Mouse (Mus musculus) urinary bladder, postnatal 25 days (tissue): ENCODE measurements at regions not wholly inside any gene's neighbourhood (a gene's known extent, or its start where the extent isn't known, plus 50 kb on each side); places are given as distances from the start of the nearest gene placed in this dataset.

Source experiments
- DNase-seq: peaks from one replicate; pipeline ENCODE4 v3.0.0; 2022; ENCODE audit warnings: low spot score

DNA sequence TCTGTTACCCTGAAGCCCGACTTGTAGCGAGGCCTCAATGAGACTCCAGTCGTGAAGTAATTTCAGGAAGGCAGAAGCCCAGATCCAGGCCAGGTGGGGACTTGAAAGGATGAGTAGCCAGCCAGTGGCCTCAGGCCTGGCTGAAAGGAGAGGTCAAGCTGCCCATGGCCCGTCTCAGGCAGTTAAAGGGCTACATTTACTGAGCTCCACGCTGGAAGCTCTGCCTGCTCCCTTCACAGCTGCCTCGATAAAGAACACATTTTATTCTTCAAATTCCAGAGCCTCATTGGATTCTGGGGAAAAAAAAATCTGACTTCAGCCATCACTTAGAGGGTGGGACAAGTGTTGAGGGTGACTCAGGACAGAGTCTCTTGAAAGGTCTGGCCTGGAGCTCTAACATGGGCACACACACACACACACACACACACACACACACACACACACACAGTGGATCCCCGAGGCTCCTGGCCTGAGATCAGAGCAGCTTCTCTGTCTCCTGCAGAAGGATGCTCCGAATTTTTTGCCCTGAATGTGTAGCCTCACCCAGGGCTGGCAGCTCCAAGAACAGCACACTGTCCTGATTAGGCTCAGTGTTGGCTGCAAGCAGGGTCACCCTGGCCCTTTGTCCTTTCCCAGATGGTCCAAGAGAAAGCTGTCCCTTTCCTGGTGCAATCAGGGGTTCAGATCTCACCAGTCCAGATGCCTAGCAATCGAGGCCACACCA, 53.0 kb downstream of the Gadd45g start:
- DNase-seq, result no peak

GRCm38 (mm10) chr13:51900043-51900440, 53.6 kb downstream of the Gadd45g start:
- no peak for DNase-seq

- peak; percentile 53 for DNase-seq
Observed at GRCm38 (mm10) chr13:51902482-51903285, 56.2 kb downstream of the Gadd45g start.

GRCm38 (mm10) chr13:51903324-51903939, 57.0 kb downstream of the Gadd45g start:
- no peak for DNase-seq

GRCm38 (mm10) chr13:51905270-51905669, 58.8 kb downstream of the Gadd45g start:
- no peak for DNase-seq

- no peak for DNase-seq
Observed at GRCm38 (mm10) chr13:51906103-51906502, 59.6 kb downstream of the Gadd45g start.

- no peak for DNase-seq
Observed at GRCm38 (mm10) chr13:51908514-51908913, 62.0 kb downstream of the Gadd45g start.

DNA sequence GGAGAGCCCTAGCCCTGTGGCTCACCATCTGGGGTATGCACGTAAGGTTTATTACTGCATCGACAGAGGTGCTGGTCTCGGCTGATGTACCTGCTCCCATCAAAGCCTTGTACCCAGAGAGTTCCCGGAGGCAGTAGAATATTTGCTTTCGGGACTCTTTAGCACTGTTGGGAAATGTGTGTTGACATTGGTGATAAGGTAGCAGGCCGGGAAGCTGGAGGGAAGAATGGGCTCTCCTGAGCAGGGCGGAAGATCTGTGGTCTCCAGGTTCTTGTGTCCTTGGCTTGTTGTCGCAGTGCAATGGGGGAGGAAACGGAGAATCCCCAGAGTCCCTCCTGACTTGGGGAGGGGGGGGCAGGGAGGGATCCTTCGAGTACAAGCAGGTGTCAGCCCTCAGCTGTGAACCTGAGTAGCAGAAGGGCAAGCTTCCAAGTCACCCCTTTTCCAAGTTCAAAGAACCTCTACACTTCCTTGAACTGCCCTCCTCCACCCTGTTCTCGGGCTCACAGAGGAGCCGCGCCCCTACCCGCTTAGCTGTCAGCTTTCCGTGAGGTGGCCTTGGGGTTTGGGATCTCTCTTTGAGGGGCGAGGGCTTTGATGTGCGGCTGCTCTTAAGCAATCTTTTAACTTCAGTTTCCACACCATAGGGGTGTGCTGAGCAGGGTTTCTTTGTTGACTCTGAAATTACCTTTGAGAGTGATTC, 65.0 kb downstream of the Gadd45g start:
- no peak for DNase-seq

- DNase-seq, result no peak
Observed at GRCm38 (mm10) chr13:51912477-51912876, 66.0 kb downstream of the Gadd45g start.

DNA sequence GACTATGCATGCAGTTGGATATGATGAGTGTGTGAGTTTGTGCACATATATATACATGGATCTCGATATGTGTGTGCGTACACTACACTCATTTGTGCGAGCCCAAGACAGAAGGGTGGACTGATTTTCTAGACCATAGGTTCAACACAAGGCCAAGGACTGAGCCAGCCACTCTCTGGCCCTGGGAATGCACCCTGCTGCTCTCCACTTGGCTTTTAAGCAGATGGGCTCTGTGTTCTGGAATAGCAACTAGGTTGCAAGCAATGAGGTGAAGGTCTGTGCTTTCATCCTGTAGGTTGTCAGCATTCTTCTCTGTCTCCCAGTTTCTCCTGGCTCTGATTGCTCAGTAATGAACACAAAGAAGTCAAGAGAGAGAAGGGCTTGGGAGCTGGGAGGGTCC, 66.5 kb downstream of the Gadd45g start:
- DNase-seq, result no peak

- peak; percentile 21 for DNase-seq
Observed at GRCm38 (mm10) chr13:51916666-51917240, 70.3 kb downstream of the Gadd45g start.

GRCm38 (mm10) chr13:51917658-51918057, 71.2 kb downstream of the Gadd45g start:
- no peak for DNase-seq

- DNase-seq, result no peak
Observed at GRCm38 (mm10) chr13:51918108-51918507, 71.6 kb downstream of the Gadd45g start.

- no peak for DNase-seq
Observed at GRCm38 (mm10) chr13:51918781-51919170, 72.3 kb downstream of the Gadd45g start.

DNA sequence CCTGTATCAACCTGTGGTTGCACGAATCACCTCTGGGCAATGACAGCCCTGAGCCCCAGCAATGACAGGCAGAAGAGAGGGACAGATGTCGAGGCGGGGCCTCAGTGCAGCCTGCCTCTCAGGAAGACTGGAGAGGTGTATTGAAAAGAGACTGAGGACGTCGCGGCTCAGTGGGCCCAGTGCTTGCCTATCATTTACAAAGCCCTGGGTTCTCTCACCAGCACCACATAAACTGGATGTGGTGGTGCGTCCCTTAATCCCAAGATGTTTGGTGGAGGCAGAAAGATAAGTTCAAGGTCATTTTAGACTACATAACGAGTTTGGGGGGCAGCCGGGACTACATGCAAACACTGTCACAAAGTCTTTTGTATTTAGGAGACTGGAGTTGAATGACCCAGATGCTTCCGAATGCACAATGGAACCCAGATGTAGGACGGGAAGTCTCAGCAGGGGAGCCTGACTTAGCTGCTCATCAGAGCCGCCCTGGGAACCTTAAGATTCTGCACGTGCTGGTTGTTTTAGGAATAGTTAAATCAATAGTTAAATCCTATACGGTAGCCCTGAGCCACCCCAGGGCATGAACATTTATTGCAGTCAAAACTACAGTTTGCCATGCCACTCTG, 72.8 kb downstream of the Gadd45g start:
- no peak for DNase-seq

DNA sequence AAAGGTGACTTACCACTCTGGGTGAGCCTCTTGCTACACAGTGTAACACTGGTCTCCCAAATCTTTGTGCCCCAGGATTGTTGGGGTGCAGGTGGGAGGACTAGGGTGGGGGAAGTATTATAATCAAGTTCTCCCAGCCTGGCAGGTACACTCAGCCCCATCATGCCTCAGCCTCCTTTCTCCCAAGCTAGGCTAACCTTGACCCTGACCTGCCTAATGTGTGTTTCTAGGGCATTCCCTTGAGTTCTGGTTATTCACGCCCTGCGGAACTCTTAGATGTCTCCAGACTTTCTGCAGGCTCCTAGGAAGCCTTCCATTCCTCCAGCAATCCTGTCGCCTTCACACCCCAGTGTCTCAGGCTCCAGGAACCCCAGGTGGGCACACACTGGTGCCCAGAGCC, 73.5 kb downstream of the Gadd45g start:
- DNase-seq, result no peak

DNA sequence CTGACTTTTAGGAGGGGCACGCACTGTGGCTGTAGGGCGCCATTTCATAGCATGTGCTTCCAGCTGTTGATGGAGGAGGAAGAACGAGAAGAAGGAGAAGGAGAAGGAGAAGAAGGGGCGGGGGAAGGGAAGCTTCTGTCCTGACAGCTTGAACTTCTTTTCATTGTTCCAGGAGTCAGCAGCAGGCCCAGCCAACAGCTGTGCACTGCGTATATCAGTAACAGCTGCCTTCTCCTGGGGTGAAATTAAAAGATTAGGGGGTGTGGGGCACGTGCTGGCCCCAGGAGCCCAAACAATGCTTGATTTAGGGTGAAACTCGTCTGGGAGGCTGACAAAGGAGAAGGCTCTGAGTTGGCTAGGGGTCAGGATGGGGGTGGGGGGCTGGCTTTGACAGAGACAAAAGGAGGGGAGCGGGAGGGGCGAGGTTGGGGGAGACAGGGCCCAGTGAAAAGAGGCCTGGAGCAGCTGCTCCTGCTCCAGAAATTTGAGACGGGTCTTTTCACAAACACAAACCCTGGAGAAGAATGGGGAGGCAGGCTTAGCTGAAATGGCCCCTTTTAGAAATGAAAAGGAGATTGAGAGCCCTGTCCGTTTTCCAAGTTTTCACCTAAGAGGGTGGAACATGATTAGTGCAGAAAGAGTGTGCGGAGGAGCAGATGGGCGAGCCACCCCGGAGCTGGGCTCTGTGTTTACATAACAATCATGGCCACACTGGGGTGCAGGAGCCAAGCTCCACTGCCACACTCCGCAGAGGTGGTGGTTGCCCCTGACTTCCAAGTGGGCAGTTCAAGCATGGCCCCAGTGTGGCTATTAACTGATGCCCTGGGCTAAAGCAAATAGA, 74.3 kb downstream of the Gadd45g start:
- DNase-seq, result no peak

DNA sequence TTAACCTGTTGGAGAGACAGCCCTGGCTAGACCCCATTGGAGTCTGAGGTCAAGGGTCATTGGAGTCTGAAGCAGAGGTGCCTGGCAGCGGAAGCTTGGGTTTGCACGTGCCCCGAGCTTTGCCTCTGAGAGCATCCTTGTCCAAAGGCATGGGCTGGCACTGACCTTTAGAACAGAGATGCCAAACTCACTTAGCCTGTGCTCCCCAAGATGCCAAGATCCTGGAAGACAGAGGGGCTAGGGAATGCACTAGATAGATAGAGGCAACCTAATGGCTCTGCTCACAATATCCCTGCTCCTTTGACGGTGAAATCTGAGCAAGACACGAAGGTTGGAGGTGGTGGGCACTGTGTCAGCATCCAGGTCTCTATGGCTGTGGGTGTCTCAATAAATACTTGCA, 75.1 kb downstream of the Gadd45g start:
- no peak for DNase-seq

DNA sequence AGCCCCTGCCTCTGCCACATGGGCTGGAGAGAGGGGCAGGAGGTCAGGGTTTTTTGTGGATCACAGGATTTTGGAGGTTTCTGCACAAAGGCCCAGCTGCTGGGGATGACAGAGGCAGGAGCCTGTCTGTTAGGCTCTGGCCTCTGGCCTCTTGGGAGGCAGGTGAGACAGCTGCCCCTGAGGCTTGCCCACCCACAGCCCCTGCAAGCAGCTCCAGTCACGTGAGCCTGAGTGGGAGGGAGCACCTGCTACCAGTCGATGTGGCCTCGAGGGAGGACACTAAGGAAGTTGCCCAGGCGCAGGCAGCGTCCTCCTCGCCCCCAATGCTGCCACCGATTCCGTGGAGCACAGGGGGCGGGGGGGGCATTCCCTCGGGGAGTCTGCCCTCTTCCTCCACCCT, 80.3 kb downstream of the Gadd45g start:
- no peak for DNase-seq

- DNase-seq, result no peak
Observed at GRCm38 (mm10) chr13:51929730-51930129, 83.3 kb downstream of the Gadd45g start.

- DNase-seq, result no peak
Observed at GRCm38 (mm10) chr13:51930301-51930747, 83.8 kb downstream of the Gadd45g start.
